Mouse (Mus musculus) ES-Bruce4 (cell line): ENCODE data around the gene Tmem252. TPM values are rescaled to one million over a fixed set of nuclear protein-coding genes. Genes with fewer than 3 reads are reported as not detected.

Source experiments
- H3K27ac ChIP-seq: 2 replicates; pipeline ENCODE4 v1.5.1; 2012; ENCODE audit warnings: low read length, inconsistent platforms; ENCODE audit not compliant: insufficient read depth
- H3K27me3 ChIP-seq: 2 replicates; pipeline ENCODE4 v1.6.1; 2012; ENCODE audit warnings: mild to moderate bottlenecking, low read length, inconsistent platforms; ENCODE audit not compliant: control insufficient read depth, poor library complexity, insufficient read depth, severe bottlenecking
- H3K36me3 ChIP-seq: 2 replicates; pipeline ENCODE4 v1.6.1; 2012; ENCODE audit warnings: inconsistent platforms, mild to moderate bottlenecking, low read length, moderate library complexity; ENCODE audit not compliant: control insufficient read depth, poor library complexity, insufficient read depth, severe bottlenecking
- H3K4me1 ChIP-seq: one replicate; pipeline ENCODE4 v1.8.1; 2011; ENCODE audit warnings: low read length; ENCODE audit not compliant: control insufficient read depth, insufficient read depth
- H3K4me3 ChIP-seq: 2 replicates; pipeline ENCODE4 v1.5.1; 2011; ENCODE audit warnings: low read depth, mild to moderate bottlenecking, low read length
- H3K9ac ChIP-seq: 2 replicates; pipeline ENCODE4 v1.6.1; 2012; ENCODE audit warnings: low read depth, mild to moderate bottlenecking, inconsistent platforms; ENCODE audit not compliant: poor library complexity, severe bottlenecking
- H3K9me3 ChIP-seq: replicated peaks from 2 replicates; pipeline ENCODE4 v1.6.1; 2012; ENCODE audit warnings: mild to moderate bottlenecking, low read length, inconsistent platforms; ENCODE audit not compliant: control insufficient read depth, poor library complexity, insufficient read depth, severe bottlenecking
- CTCF ChIP-seq: IDR thresholded peaks from one replicate; pipeline ENCODE4 v1.8.1; 2011; ENCODE audit warnings: low read depth, low read length
- EP300 ChIP-seq: IDR thresholded peaks from 2 replicates; pipeline ENCODE4 v1.6.1; 2011; ENCODE audit warnings: low read depth, low read length; ENCODE audit not compliant: insufficient read depth
- POLR2A ChIP-seq: IDR thresholded peaks from one replicate; pipeline ENCODE4 v1.8.1; 2011; ENCODE audit warnings: low read length; ENCODE audit not compliant: insufficient read depth
- polyA plus RNA-seq: library from polyadenylated mRNA; stranded (reverse); fragments of >200 nt; gene quantifications from 2 replicates; pipeline ENCODE4 v1.2.4, GENCODE M21; 2011; ENCODE audit warnings: low read depth; ENCODE audit not compliant: missing spikeins, insufficient read depth, insufficient read length

Tmem252 gene
- polyA plus RNA-seq: not detected in 2 replicates

- H3K27ac ChIP-seq: no peak within 1 kb of the TSS
- no peak within 1 kb of the TSS for H3K9ac ChIP-seq
Measured at GRCm38 (mm10) chr19:24673762-24674161, at the start of gene Tmem252. Gene Tmem252, plus strand, starts transcription at chr19:24674008.

DNA sequence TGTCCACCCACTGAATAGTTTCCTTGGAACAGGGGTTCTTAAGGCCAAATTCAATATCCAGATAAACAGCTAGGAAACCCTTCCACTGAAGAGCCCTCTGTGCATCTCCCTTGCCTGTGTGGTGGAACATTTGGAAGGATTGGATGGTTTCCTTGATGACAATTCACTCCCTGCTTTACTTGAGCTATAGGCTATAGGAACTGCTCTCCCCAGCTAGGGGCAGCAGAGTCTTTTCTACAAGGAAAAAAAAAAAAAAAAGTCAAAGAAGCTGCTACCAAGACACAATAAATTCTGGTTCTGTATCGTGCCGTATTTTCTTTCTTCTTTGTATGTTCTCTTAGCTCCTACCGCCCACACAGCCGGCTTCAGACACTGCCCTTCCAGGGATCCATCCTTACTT is 45.8 kb upstream of the Tmem252 start:
- no peak for TF ChIP-seq CTCF
- no peak for TF ChIP-seq EP300
- no peak for TF ChIP-seq POLR2A
- Histone ChIP-seq H3K9ac (no peak overlapping the region), H3K4me3 (no peak overlapping the region), H3K4me1 (no peaks in the 10 kb centered on the region), H3K27ac (no peak overlapping the region), H3K36me3 (no peaks in the 10 kb centered on the region), H3K9me3 (no peaks in the 10 kb centered on the region), H3K27me3 (no peaks in the 10 kb centered on the region)

More at GRCm38 (mm10) chr19:24673762-24674161, at the start of gene Tmem252:
- Histone ChIP-seq H3K4me1 (no peaks in the 10 kb centered on the region), H3K27me3 (no peaks in the 10 kb centered on the region), H3K9me3 (no peaks in the 10 kb centered on the region), H3K4me3 (no peak within 1 kb of the TSS), H3K36me3 (no peaks in the 10 kb centered on the region)
- TF ChIP-seq CTCF: no peak
- TF ChIP-seq EP300: no peak
- TF ChIP-seq POLR2A: no peak

DNA sequence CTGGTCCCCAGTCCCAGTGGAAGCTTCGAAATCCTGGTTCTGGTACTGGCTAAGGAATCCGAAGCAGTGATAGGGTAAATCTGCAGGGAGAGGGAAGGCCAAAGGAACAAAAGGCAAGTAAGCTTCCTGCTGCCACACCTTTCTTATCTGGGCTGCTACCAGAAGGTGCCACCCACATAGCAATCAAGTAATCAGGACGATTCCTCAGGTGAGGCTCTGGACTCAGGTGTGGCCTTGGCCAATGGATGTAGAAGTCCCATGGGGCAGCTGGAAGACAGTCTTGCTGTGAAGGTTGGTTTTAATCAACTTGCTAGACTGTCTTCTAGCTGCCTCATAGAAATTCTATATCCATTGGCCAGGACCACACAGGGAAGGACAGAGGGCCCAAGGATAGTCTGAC is 40.8 kb upstream of the Tmem252 start:
- Histone ChIP-seq H3K36me3 (no peaks in the 10 kb centered on the region), H3K4me3 (no peak overlapping the region), H3K9ac (no peak overlapping the region), H3K27me3 (no peaks in the 10 kb centered on the region), H3K4me1 (no peaks in the 10 kb centered on the region), H3K9me3 (no peaks in the 10 kb centered on the region), H3K27ac (no peak overlapping the region)
- no peak for TF ChIP-seq EP300
- no peak for TF ChIP-seq CTCF
- TF ChIP-seq POLR2A: no peak

DNA sequence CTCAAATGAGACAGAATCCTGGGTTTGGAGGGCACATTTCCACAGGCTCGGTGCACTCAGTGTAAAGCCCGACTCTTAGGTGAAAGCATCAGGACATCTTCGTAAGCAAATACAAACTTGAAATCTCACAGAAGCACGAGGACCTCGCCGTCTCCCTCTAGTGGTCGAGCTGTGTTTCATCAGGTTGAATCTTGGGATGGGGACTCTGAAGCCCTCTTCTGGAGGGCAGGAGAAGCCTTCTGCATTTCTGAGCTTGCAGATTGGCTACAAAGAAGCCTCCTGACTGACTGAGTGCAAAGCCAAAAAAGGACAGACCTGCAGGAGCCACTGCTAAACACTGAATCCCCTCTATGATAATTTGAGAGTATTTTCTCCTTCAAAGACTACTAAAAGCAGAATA is 39.2 kb upstream of the Tmem252 start:
- TF ChIP-seq CTCF (peak; percentile 87), POLR2A (no peak), EP300 (no peak)
- no peaks in the 10 kb centered on the region for H3K4me1 ChIP-seq
- no peak overlapping the region for H3K9ac ChIP-seq
- H3K27me3 ChIP-seq: no peaks in the 10 kb centered on the region
- no peak overlapping the region for H3K4me3 ChIP-seq
- no peaks in the 10 kb centered on the region for H3K36me3 ChIP-seq
- H3K9me3 ChIP-seq: no peaks in the 10 kb centered on the region
- H3K27ac ChIP-seq: no peak overlapping the region

DNA sequence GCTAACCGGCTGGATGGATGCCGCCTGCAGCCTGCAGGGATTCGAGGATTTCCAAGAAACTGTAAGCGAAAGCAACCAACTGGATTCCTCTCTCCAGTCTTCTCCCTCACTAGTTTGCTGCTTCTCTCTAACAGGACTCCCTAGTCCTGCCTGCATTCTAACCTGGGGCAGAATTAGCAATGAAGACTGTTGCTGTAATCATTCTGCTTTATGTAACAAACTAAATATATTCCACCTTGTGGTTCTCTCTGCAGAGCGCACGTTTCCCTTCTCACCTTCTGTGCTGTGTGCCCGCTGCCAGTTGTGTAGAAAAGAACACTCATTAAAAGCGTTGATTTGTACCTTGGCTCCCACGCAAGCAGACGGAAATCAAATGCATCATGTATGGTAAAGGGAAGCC is 37.2 kb upstream of the Tmem252 start:
- H3K9me3 ChIP-seq: no peaks in the 10 kb centered on the region
- no peak overlapping the region for H3K4me3 ChIP-seq
- no peak for TF ChIP-seq POLR2A
- no peak for TF ChIP-seq EP300
- no peak for TF ChIP-seq CTCF
- no peaks in the 10 kb centered on the region for H3K4me1 ChIP-seq
- H3K9ac ChIP-seq: no peak overlapping the region
- H3K36me3 ChIP-seq: no peaks in the 10 kb centered on the region
- H3K27ac ChIP-seq: no peak overlapping the region
- no peaks in the 10 kb centered on the region for H3K27me3 ChIP-seq

DNA sequence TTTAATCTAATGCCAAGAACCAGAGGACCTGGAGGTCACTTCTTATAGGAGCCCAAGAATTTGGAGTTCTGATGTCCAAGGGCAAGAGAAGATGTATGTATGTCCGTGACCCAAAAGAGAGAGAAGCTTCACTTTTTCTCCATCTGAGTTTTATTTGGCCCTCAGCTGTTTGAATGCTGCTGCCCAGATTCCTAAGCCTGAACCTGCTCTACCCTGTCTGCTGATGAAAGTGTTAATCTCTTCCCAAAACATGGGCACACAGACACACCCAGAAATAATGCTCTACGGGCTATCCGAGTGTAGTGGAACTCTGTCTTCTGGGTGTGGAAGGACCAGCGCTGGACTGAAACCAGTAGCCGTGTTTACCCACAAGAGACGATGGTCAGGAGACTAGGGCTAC is 35.8 kb upstream of the Tmem252 start:
- Histone ChIP-seq H3K36me3 (no peaks in the 10 kb centered on the region), H3K9me3 (no peaks in the 10 kb centered on the region), H3K27me3 (no peaks in the 10 kb centered on the region; the same call in 1 of the 2 replicates), H3K4me1 (no peaks in the 10 kb centered on the region), H3K27ac (no peak overlapping the region), H3K9ac (no peak overlapping the region), H3K4me3 (no peak overlapping the region)
- TF ChIP-seq EP300 (no peak), POLR2A (no peak), CTCF (no peak)
